Mouse (Mus musculus): ENCODE results near the gene G530012D18Rik. TPM values are rescaled to one million over a fixed set of nuclear protein-coding genes. Genes with fewer than 3 reads are reported as not detected.
"Not testable (repeated sequence)": the region's sequence is repeated elsewhere in the genome, so short reads cannot be mapped to it uniquely, and the experiment has no call there.

Gene G530012D18Rik
- total RNA-seq, 2 experiments from 2014 or later = not detected

GRCm38 (mm10) chr1:85610581-85610980 is 35.1 kb downstream of the G530012D18Rik start:
- DNase-seq; intact Hi-C loops (cut with DNase I): not testable (repeated sequence)

GRCm38 (mm10) chr1:85615096-85615495 is 39.6 kb downstream of the G530012D18Rik start:
- not testable (repeated sequence) for DNase-seq

GRCm38 (mm10) chr1:85615819-85616218 is 40.3 kb downstream of the G530012D18Rik start:
- intact Hi-C loops (cut with DNase I); DNase-seq: not testable (repeated sequence)

More at GRCm38 (mm10) chr1:85615096-85615495, 39.6 kb downstream of the G530012D18Rik start:
- intact Hi-C loops (cut with DNase I) = not testable (repeated sequence)

- intact Hi-C loops (cut with DNase I) = not testable (repeated sequence)
Observed at GRCm38 (mm10) chr1:85617161-85617560, 41.7 kb downstream of the G530012D18Rik start.

GRCm38 (mm10) chr1:85618689-85619088 is 43.2 kb downstream of the G530012D18Rik start:
- intact Hi-C loops (cut with DNase I); DNase-seq: not testable (repeated sequence)

More at GRCm38 (mm10) chr1:85617161-85617560, 41.7 kb downstream of the G530012D18Rik start:
- DNase-seq = not testable (repeated sequence)

Other genes starting within 250 kb of the G530012D18Rik start
- 1 to 10 TPM; 3.1 to 3.8 TPM for gene Sp110, start 23.1 kb downstream of the G530012D18Rik start, total RNA-seq (2021)
- 1 to 10 TPM; 1.5 to 2.0 TPM for gene Sp140, start 24.7 kb downstream of the G530012D18Rik start, total RNA-seq (2021)
- 10 to 100 TPM in 1 of 2 experiments, 1 to 10 TPM in 1; 7.4 to 10.5 TPM for gene Sp100, start 74.3 kb downstream of the G530012D18Rik start, total RNA-seq (2021)
- gene A630001G21Rik, start 203.0 kb downstream of the G530012D18Rik start, total RNA-seq (2021) = 1 to 10 TPM in 1 of 2 experiments, under 1 TPM in 1; 0.45 to 1.1 TPM
- gene Cab39, start 217.8 kb downstream of the G530012D18Rik start, total RNA-seq (2021) = 100 to 1,000 TPM; 106 to 108 TPM

Data from heart, postnatal 10 days (tissue).